Mouse (Mus musculus) embryonic fibroblast, embryonic 13.5 days (primary cell): ENCODE measurements around the gene Nrg3. TPM values are rescaled to one million over a fixed set of nuclear protein-coding genes. Genes with fewer than 3 reads are reported as not detected.
"Not testable (repeated sequence)": the region's sequence is repeated elsewhere in the genome, so short reads cannot be mapped to it uniquely, and the experiment has no call there.

ENCODE experiments used
- H3K27ac ChIP-seq: 2 replicates; pipeline ENCODE4 v1.5.1; 2012; ENCODE audit warnings: low read length, control low read depth, inconsistent platforms; ENCODE audit not compliant: insufficient read depth
- H3K4me1 ChIP-seq: 2 replicates; pipeline ENCODE4 v1.6.1; 2011; ENCODE audit warnings: low read length; ENCODE audit not compliant: control insufficient read depth, insufficient read depth
- H3K4me3 ChIP-seq: 2 replicates; pipeline ENCODE4 v1.5.1; 2011; ENCODE audit warnings: mild to moderate bottlenecking, control low read depth, low read length; ENCODE audit not compliant: insufficient read depth
- CTCF ChIP-seq: IDR thresholded peaks from 2 replicates; pipeline ENCODE4 v1.5.1; 2011; ENCODE audit warnings: mild to moderate bottlenecking, control low read depth, low read length, moderate library complexity, borderline replicate concordance; ENCODE audit not compliant: insufficient read depth
- POLR2A ChIP-seq: IDR thresholded peaks from 2 replicates; pipeline ENCODE4 v1.6.1; 2011; ENCODE audit warnings: low read depth, mild to moderate bottlenecking, control low read depth, low read length, moderate library complexity
- polyA plus RNA-seq: library from polyadenylated mRNA; stranded (reverse); fragments of >200 nt; gene quantifications from 2 replicates; pipeline ENCODE4 v1.2.4, GENCODE M21; 2011; ENCODE audit warnings: low read depth; ENCODE audit not compliant: missing spikeins, insufficient read length

Gene Nrg3
- polyA plus RNA-seq, 1 experiment = not detected

DNA sequence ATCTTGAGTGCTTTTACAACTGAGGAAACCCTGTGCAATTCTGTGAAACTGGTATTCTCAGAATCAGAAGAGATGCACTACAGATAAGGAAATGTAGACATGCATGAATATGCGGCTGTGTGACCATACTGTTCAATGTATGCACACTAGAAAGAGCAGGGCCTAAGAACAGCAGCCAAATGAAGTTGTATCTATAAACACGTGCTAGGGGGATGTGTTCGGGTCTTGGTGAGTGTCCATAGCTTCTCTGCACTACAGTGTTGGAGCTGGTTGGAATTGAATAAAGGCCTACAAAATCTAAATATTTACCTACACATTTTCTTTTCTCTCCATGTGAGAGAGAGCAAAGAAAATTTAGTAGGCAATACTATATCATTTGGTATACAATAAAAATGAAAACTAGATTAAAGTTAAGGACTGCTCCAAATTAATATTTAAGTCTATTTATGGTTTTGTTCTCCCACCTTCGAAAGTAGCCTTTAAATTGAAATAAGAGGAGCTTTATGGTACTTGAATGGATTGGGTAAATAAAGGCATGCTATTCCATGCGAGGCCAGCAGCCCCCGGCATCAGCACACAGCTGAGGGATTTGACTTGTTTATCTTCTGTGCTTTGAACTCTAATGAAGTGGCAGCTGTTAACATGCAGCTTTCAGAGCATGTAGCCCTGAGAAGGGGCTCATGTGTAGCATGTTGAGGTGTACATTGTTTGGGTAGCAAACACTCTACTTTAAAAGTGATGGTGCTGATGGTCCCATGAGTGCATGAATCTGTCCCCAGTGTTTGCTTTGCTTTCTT, 1038.9 kb downstream of the Nrg3 start:
- H3K27ac ChIP-seq = no peak overlapping the region
- H3K4me3 ChIP-seq = no peak overlapping the region
- TF ChIP-seq POLR2A = no peak
- no peak for TF ChIP-seq CTCF
- H3K4me1 ChIP-seq = no peaks in the 10 kb centered on the region

DNA sequence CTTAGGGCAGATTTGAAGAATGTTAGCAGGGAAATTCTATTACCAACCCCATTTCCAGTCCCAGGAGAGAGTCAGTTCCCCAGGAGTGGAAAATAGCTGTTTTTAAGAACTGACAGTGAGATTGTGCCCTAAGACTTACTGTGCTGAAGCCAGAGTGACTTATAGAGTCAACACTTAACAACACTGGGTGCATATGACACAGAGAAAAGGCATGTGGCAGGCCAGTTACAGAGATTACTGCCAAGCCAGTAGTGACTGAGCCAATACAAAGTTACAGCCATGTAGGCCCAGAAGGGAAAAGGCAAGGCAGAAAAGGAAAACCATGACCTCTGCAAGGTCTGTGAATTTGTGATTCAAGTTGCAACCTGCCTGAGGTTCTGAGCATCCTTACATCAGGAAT, 1098.2 kb downstream of the Nrg3 start:
- no peak overlapping the region for H3K27ac ChIP-seq
- H3K4me3 ChIP-seq = no peak overlapping the region
- no peaks in the 10 kb centered on the region for H3K4me1 ChIP-seq
- TF ChIP-seq CTCF = no peak
- no peak for TF ChIP-seq POLR2A

DNA sequence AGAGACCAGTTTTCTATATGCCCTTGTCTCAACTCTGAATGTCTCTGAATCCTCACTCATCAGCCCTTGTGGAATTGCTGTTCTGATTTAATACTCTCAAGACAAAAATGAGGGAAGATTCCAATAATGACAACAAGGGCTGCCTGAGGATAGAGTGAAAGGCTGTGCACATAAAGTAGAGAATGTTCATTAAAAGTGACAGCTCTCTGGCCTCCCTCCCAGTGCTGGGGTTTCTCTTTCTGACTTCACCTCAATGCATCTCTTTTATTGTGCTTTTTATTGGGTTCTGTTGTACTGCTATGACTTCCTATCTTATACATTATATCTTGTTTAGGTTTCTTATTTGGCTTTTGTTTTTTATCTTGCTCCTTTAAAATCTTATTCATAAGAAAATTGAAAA, 1131.9 kb downstream of the Nrg3 start:
- TF ChIP-seq CTCF (no peak), POLR2A (no peak)
- no peak overlapping the region for H3K27ac ChIP-seq
- H3K4me3 ChIP-seq = no peak overlapping the region
- no peaks in the 10 kb centered on the region for H3K4me1 ChIP-seq

DNA sequence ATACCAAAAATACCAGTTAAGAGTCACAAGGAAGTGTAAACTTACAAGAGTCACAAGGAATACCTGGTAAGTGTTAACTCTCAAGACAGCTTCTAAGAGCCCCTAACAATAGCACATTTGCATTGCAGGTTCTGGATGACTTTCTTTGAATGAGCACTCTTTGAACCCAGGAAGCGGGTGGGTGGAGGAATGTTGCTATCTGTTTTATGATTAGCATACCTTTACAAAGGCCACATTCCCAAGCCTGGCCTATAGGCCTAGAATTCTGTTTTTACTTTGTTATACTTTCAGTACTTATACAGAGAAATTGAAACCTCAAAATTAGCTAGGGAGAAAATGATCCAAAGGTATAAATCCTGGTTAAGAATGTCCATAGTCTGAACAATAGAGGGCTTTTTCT, 1150.0 kb downstream of the Nrg3 start:
- not testable (repeated sequence) for H3K27ac ChIP-seq

DNA sequence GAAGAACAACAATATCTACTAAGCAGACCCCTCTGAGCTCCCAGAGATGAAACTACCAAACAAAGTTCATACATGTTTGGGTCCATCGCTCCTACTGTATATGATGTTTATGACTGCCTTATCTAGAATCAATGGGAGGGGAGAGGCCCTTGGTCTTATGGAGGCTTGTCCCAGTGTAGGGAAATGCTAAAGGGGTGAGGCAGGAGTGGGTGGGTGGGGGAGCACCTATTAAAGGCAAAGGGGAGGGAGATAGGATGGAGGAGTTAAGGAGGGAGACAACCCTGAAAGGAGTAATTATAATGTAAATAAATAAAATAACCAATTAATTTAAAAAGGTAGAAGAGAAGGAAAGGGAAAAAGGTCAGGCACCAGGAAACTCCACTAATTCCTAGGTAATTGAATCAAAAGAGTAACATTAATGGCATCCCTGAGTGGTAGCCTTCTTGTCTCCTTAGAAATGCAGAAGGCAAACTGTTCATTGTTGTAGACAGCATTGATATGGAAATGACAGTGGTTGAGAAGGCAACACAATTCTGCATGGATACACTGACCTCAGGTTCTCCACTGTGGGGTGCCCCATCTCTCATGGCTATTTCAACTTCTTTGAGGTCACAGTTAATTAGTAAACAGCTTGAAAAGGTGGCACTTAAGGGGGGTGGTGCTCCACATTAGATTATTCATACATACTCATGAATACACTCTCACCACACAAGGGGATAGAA, 1152.1 kb downstream of the Nrg3 start:
- Histone ChIP-seq H3K27ac (no peak overlapping the region), H3K4me3 (no peak overlapping the region), H3K4me1 (no peaks in the 10 kb centered on the region)
- TF ChIP-seq POLR2A (no peak), CTCF (no peak)

More for the DNA sequence above, 1150.0 kb downstream of the Nrg3 start:
- not testable (repeated sequence) for H3K4me1 ChIP-seq, H3K4me3 ChIP-seq
